Mouse (Mus musculus): ENCODE results near the gene Slc34a3. TPM values are rescaled to one million over a fixed set of nuclear protein-coding genes. Genes with fewer than 3 reads are reported as not detected.

Slc34a3 gene
- polyA plus RNA-seq, 1 experiment from 2014 or later: not detected

DNA sequence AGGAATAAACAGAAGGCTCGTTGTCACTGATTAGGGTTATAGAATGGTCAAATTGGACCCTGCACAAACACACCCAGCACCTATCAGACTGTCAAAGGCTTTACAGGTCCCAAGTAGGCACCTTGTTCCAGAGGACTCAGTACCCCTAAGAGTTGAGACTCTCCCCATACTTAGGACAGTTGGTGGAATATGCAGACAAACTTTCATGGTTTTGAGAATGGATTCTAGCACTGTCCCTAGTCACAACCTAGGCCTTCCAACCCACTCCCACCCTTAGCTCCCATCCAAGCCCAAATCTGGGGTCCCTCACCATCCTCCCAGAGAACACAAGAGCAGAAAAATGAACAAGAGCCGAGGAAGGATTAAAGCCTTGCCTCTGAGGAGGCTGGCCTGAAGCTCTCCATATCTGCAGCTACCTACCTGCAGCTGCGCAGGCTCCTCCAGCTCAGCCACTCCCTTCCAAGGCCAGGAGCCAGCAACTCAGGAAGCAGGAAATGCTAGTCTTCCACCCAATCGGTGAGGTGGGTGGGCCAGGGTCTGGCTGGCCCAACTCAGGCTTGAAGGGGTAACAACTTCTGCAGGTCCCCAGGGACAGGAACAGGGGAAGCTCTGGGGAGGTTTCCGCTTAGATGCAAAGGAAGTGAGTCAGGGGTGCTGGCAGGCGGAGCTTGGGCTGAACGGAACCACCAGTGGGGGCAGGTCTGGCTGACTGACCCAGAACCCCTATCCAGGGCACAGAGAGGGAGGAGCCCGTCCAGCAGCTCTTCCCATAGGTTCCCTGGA lies 37.8 kb downstream of the Slc34a3 start, which contains the start of gene Tor4a:
Gene Tor4a, minus strand, starts transcription at position 715 of the 783 bp plus-strand sequence.
- Histone ChIP-seq H3K4me1 (peaks cover 6% of the 10 kb centered on the region; the same call in 1 of the 2 replicates), H3K36me3 (ENCODE audit: poor library complexity, severe bottlenecking) (peaks cover 34% of the 10 kb centered on the region), H3K27ac (no peak within 1 kb of the TSS), H3K9me3 (replicated peaks) (no peaks in the 10 kb centered on the region), H3K9ac (no peak within 1 kb of the TSS), H3K4me2 (0 out of 2 replicates have a peak within 1 kb of the TSS, but pooled peaks have one; percentile 14), H3K27me3 (peaks cover 32% of the 10 kb centered on the region), H3K4me3 (no peak within 1 kb of the TSS)
- ATAC-seq: no peak
- 14% methylated on average over 8 of the region's 8 CpGs for WGBS

GRCm38 (mm10) chr2:25195211-25196156 lies 38.7 kb downstream of the Slc34a3 start:
- H3K36me3 ChIP-seq (ENCODE audit: poor library complexity, severe bottlenecking): peaks cover 26% of the 10 kb centered on the region
- H3K4me3 ChIP-seq: no peak overlapping the region
- H3K9ac ChIP-seq: no peak overlapping the region
- H3K27me3 ChIP-seq: peaks cover 32% of the 10 kb centered on the region
- no peaks in the 10 kb centered on the region for H3K9me3 ChIP-seq (replicated peaks)
- WGBS: 25% methylated on average over 55 of the region's 55 CpGs
- ATAC-seq: no peak
- no peak overlapping the region for H3K27ac ChIP-seq
- H3K4me1 ChIP-seq: peaks cover 6% of the 10 kb centered on the region; the same call in 1 of the 2 replicates
- H3K4me2 ChIP-seq: 0 out of 2 replicates have a peak overlapping the region, but pooled peaks have one; percentile 14

DNA sequence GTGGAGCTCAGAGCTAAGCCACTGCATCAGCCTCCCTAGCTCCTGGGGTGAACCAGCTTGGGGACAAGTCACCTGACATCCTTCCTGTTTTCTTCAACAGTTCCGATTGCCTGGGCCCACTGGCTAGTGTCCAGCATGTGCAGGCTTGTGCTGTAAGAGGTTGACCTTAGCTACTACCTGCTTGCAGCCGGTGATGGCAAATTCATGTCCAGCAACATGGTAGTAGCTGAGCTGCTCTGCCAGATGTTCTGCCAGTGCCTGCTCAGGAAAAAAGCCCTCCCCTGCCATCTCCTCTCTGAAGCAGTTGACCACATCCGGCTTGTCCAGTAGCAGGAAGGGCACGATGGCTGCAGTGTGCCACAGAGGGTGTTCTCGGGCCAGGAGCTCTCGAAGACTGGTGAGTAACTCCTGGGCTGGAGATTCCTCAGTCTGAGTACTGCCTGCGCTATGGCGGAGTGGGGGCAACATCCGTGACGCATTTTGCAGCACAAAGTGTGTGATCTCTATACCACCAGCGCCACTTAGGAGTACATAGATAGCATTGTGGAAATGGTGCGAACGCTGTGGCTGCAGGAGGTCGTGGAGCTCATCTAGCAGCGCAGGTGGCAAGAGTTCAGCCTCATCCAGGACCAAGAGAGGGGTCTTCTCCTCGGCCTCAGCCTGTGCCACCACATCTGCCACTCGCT lies 39.5 kb downstream of the Slc34a3 start:
- Histone ChIP-seq H3K4me1 (peaks cover 6% of the 10 kb centered on the region; the same call in 1 of the 2 replicates), H3K9me3 (replicated peaks) (no peaks in the 10 kb centered on the region), H3K27me3 (peaks cover 32% of the 10 kb centered on the region), H3K4me3 (no peak overlapping the region), H3K27ac (no peak overlapping the region), H3K4me2 (no peak overlapping the region), H3K9ac (no peak overlapping the region), H3K36me3 (ENCODE audit: poor library complexity, severe bottlenecking) (peaks cover 17% of the 10 kb centered on the region)
- ATAC-seq: no peak
- WGBS: 86% methylated on average over 17 of the region's 17 CpGs

DNA sequence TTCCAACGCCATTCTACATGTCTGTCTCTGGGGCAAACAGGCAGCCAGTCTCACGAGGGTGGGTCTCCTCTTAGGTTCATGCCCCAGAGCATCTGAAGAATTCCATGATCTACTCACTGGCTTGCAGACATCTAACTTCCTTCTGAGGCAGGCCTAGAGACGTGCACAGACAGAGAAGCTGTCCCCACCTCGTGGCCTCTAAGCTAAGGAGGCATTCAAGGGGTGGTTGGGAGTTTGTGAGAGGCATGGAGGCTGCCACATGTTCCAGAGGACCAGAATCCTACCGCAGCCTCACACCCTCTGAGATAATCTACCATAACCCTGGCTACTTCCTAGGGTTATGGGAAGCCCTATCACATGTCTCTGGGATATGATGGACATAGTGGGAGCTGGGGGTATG lies 40.2 kb downstream of the Slc34a3 start:
- H3K9me3 ChIP-seq (replicated peaks): no peaks in the 10 kb centered on the region
- H3K4me2 ChIP-seq: no peak overlapping the region
- H3K27ac ChIP-seq: no peak overlapping the region
- peaks cover 32% of the 10 kb centered on the region for H3K27me3 ChIP-seq
- ATAC-seq: no peak
- WGBS: 78% methylated on average over 5 of the region's 5 CpGs
- H3K36me3 ChIP-seq (ENCODE audit: poor library complexity, severe bottlenecking): peaks cover 12% of the 10 kb centered on the region; the same call in 1 of the 2 replicates
- H3K9ac ChIP-seq: no peak overlapping the region
- H3K4me1 ChIP-seq: peaks cover 6% of the 10 kb centered on the region; the same call in 1 of the 2 replicates
- no peak overlapping the region for H3K4me3 ChIP-seq

DNA sequence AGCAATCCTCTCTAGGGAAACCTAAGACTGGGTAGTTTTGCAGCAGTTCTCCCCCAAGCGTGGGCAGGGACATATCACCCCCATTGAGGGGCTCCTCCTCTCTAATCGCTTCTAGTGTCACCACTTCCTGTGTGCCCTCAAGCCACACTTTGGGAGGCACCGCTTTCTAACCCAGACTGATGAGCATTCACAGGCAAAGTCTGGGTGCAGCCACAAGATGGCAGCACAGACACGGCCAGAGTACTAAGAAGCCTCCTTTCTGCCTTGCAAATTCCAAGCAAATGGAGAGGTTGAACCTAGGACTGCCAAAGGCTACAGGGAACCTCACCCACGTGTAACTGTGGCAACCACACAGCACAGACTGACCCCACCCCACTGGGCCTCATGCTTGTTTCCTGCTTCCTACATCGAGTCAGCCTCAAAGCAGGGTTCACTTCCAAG lies 40.8 kb downstream of the Slc34a3 start:
- peaks cover 6% of the 10 kb centered on the region; the same call in 1 of the 2 replicates for H3K4me1 ChIP-seq
- 5% methylated on average over 6 of the region's 6 CpGs for WGBS
- H3K27me3 ChIP-seq: peaks cover 32% of the 10 kb centered on the region
- H3K36me3 ChIP-seq (ENCODE audit: poor library complexity, severe bottlenecking): peaks cover 6% of the 10 kb centered on the region; the same call in 1 of the 2 replicates
- H3K27ac ChIP-seq: no peak overlapping the region
- H3K4me2 ChIP-seq: peak overlapping the region; percentile 33; the same call in 1 of the 2 replicates
- no peaks in the 10 kb centered on the region for H3K9me3 ChIP-seq (replicated peaks)
- ATAC-seq: peak; percentile 81
- H3K4me3 ChIP-seq: no peak overlapping the region
- no peak overlapping the region for H3K9ac ChIP-seq

DNA sequence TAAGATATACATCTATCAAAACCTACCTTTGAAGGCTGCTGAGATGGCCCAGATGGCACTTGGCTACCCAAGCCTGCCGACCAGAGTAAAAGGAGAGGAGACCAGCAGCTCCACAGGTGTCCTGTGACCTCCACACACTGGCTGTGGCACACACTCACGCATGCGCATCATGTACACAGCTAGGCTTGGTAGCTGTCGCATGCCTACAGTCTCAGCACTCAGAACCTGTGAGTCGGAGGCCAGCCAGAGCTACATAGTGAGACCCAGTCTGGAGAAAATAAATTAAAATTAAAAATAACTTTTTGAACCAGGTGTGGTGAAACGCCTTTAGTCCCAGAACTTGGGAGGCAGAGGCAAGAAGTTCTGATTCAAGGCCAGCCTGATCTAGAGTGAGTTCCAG lies 46.3 kb downstream of the Slc34a3 start:
- no peak overlapping the region for H3K4me3 ChIP-seq
- H3K9me3 ChIP-seq (replicated peaks): no peaks in the 10 kb centered on the region
- H3K9ac ChIP-seq: no peak overlapping the region
- WGBS: 79% methylated on average over 6 of the region's 6 CpGs
- no peaks in the 10 kb centered on the region for H3K27me3 ChIP-seq
- no peak overlapping the region for H3K4me2 ChIP-seq
- H3K4me1 ChIP-seq: peaks cover 37% of the 10 kb centered on the region
- peaks cover 8% of the 10 kb centered on the region; the same call in 1 of the 2 replicates for H3K36me3 ChIP-seq (ENCODE audit: poor library complexity, severe bottlenecking)
- ATAC-seq: no peak
- H3K27ac ChIP-seq: no peak overlapping the region

DNA sequence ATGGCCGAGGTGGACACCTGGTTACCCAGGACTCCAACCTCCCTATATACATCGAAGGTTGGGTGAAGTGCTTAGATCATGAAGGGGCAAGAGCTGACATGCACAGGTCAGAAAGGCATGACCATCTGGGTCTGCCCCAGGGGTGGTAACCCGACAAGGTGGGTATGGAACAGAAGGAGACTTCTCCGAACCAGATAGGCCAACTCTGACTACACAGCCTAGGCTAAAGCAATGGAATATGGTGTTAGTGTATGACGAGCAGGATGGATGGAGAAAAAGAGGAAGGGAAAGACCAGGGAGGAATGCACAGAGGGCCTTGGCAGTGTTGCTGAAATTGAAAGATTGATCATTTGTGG lies 47.6 kb downstream of the Slc34a3 start:
- no peaks in the 10 kb centered on the region for H3K27me3 ChIP-seq
- peak overlapping the region; percentile 97 for H3K27ac ChIP-seq
- ATAC-seq: no peak
- peak overlapping the region; percentile 86; the same call in 1 of the 2 replicates for H3K9ac ChIP-seq
- H3K4me3 ChIP-seq: peak overlapping the region; percentile 50
- peak overlapping the region; percentile 84 for H3K4me2 ChIP-seq
- peaks cover 8% of the 10 kb centered on the region; the same call in 1 of the 2 replicates for H3K36me3 ChIP-seq (ENCODE audit: poor library complexity, severe bottlenecking)
- no peaks in the 10 kb centered on the region for H3K9me3 ChIP-seq (replicated peaks)
- WGBS: 32% methylated on average over 5 of the region's 5 CpGs
- peaks cover 45% of the 10 kb centered on the region for H3K4me1 ChIP-seq

DNA sequence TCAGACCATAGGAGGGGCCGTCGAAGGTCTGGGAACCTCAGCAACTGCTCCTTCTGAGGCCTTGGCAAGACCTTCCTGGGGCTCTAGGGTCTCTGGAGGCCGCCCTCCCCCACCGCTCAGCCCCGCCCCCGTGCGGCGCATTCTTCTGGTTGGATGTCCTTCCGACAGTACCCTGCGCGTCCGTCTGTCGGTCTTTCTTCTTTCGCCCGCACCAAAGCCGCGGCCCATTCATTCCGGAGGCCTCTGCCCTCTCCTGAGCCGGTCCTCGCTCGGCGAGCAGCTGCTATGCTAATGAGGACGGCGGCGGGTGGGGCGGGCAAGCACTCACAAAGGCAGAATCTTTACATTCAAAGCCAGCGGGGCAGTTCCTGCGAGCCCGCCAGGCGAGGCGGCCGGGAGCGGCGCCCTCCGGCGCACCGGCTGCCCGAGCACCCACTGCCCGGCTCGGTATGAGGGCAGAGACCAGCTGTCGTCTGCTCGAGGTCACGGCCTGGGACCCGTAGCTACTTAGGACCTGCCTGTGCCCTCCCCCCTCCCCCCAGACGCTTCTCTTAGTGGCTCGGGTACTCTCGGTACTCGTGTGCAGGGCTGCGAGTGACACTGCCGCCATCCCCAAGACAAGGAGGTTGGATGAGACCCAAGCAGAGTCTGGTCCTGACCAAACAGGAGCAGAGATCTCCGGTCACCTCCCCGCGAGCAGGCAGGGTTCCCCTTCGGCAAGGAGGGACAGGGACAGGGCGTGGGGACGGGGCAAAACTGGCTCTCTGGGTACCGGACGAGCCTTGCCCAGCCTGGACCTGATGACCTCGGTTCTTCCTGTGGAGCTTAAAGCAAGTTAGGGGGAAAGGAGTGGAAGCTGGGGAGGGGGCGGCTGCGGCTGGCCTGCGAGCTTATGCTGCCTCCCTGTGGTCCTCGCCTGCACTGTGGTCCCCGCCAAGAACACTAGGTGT lies 48.3 kb downstream of the Slc34a3 start:
- peak overlapping the region; percentile 86 for H3K9ac ChIP-seq
- peak; percentile 81 for ATAC-seq
- under 1% methylated on average over 64 of the region's 64 CpGs for WGBS
- H3K27ac ChIP-seq: peak overlapping the region; percentile 97
- H3K36me3 ChIP-seq (ENCODE audit: poor library complexity, severe bottlenecking): peaks cover 8% of the 10 kb centered on the region; the same call in 1 of the 2 replicates
- peak overlapping the region; percentile 84 for H3K4me2 ChIP-seq
- H3K4me1 ChIP-seq: peaks cover 51% of the 10 kb centered on the region
- peak overlapping the region; percentile 50 for H3K4me3 ChIP-seq
- no peaks in the 10 kb centered on the region for H3K9me3 ChIP-seq (replicated peaks)
- no peaks in the 10 kb centered on the region for H3K27me3 ChIP-seq

- H3K27ac ChIP-seq: peak overlapping the region; percentile 97
- H3K4me3 ChIP-seq: peak overlapping the region; percentile 6; the same call in 1 of the 2 replicates
- no peaks in the 10 kb centered on the region for H3K27me3 ChIP-seq
- no peak for ATAC-seq
- H3K9me3 ChIP-seq (replicated peaks): no peaks in the 10 kb centered on the region
- H3K9ac ChIP-seq: no peak overlapping the region
- H3K36me3 ChIP-seq (ENCODE audit: poor library complexity, severe bottlenecking): peaks cover 8% of the 10 kb centered on the region; the same call in 1 of the 2 replicates
- H3K4me2 ChIP-seq: peak overlapping the region; percentile 84
- H3K4me1 ChIP-seq: peaks cover 59% of the 10 kb centered on the region
- 91% methylated on average over 7 of the region's 7 CpGs for WGBS
Observed at GRCm38 (mm10) chr2:25184496-25184895, 49.7 kb downstream of the Slc34a3 start.

DNA sequence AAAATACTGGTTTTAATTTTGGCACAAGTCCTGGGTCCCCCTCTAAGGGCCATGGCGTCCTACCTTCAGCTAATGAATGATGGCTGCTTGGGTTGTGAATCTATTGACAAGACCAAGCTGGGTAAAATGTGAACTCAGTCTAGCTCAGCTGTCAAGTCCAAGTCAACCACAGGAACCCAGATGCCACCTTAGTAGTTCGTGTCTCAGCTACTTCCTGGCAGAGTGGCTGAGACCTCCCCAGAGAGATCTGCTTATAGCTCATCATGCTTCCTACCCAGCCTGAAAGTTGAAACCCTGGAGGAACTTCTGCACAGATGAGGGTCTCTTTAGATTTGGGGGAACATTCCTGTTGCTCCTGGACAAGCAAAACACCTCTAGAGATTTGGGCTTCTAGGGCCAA lies 50.8 kb downstream of the Slc34a3 start:
- 44% methylated on average over 2 of the region's 2 CpGs for WGBS
- Histone ChIP-seq H3K4me2 (peak overlapping the region; percentile 84), H3K9ac (peak overlapping the region; percentile 93; the same call in 1 of the 2 replicates), H3K27ac (peak overlapping the region; percentile 52; the same call in 1 of the 2 replicates), H3K9me3 (replicated peaks) (no peaks in the 10 kb centered on the region), H3K4me1 (peaks cover 71% of the 10 kb centered on the region), H3K4me3 (peak overlapping the region; percentile 82), H3K36me3 (ENCODE audit: poor library complexity, severe bottlenecking) (peaks cover 8% of the 10 kb centered on the region; the same call in 1 of the 2 replicates), H3K27me3 (no peaks in the 10 kb centered on the region)
- ATAC-seq: no peak

All from forebrain, embryonic 13.5 days (tissue).